In genomic region chr9:66768721-66769120, GRCm38 (mm10) we compare ENCODE assay signal across 31 mouse cellular contexts. TPM values are rescaled to one million over a fixed set of nuclear protein-coding genes. Genes with fewer than 3 reads are reported as not detected.
DNase-seq lines count a peak whose midpoint lies in the region; ATAC-seq and TF ChIP-seq lines count a peak whose summit lies in the region.
"Had no signal": no experiment of that assay in that cellular context is flagged by ENCODE, and none has a peak within 500 bp of the region (broad histone marks: within the 10 kb centered on the region; RNA-seq: fewer than 3 reads in every experiment).

No protein-coding gene starts in this region.

- H3K4me2 ChIP-seq in intestine, embryonic 15.5 days (replicated peaks) = no peak overlapping the region
- no peak overlapping the region for H3K4me2 ChIP-seq in intestine, postnatal 0 days (replicated peaks; ENCODE audit: low read depth)
- no peak overlapping the region for H3K4me2 ChIP-seq in kidney, postnatal 0 days (ENCODE audit: low read length)
- no peak overlapping the region for H3K4me2 ChIP-seq in hindbrain, postnatal 0 days (ENCODE audit: low read depth, low read length)
- H3K4me2 ChIP-seq: embryonic facial prominence, embryonic 13.5 days; forebrain, embryonic 15.5 days; heart, embryonic 12.5 days; hindbrain, embryonic 14.5 days; limb, embryonic 13.5 days; liver, embryonic 11.5 days; lung, embryonic 15.5 days; midbrain, embryonic 11.5 days; neural tube, embryonic 12.5 days had no signal

- no peak for DNase-seq in kidney, postnatal 0 days (ENCODE audit: low spot score)
- DNase-seq in urinary bladder, adult 2 months (ENCODE audit: low spot score) = no peak
- DNase-seq in adrenal gland, postnatal 4 days (ENCODE audit: low spot score in 2 of 2) = no peak
- no peak for DNase-seq in hindbrain, postnatal 0 days (ENCODE audit: low spot score)
- DNase-seq: cerebellum, adult 18-20 months; cerebellum, postnatal 10 days; gastrocnemius, adult 2 months; gastrocnemius, postnatal 36 days; heart, adult 18-20 months; heart, postnatal 4 days; right cerebral cortex, adult 18-20 months; thymus, postnatal 14 days had no signal

- H3K27me3 ChIP-seq in intestine, embryonic 15.5 days (replicated peaks) = no peaks in the 10 kb centered on the region
- no peaks in the 10 kb centered on the region for H3K27me3 ChIP-seq in intestine, postnatal 0 days (replicated peaks; ENCODE audit: control insufficient read depth, insufficient read depth, low read length)
- no peaks in the 10 kb centered on the region for H3K27me3 ChIP-seq in kidney, postnatal 0 days (ENCODE audit: insufficient read depth, low read length)
- no peaks in the 10 kb centered on the region for H3K27me3 ChIP-seq in small intestine, adult 2 months (ENCODE audit: control insufficient read depth, insufficient read depth, low read length)
- H3K27me3 ChIP-seq in hindbrain, postnatal 0 days (ENCODE audit: insufficient read depth, low read length) = no peaks in the 10 kb centered on the region
- H3K27me3 ChIP-seq: embryonic facial prominence, embryonic 13.5 days; forebrain, embryonic 15.5 days; heart, embryonic 12.5 days; limb, embryonic 13.5 days; lung, embryonic 15.5 days; neural tube, embryonic 12.5 days had no signal

- no peaks in the 10 kb centered on the region for H3K36me3 ChIP-seq in intestine, embryonic 15.5 days
- H3K36me3 ChIP-seq in intestine, postnatal 0 days (ENCODE audit: control insufficient read depth, insufficient read depth) = no peaks in the 10 kb centered on the region
- H3K36me3 ChIP-seq in kidney, postnatal 0 days (ENCODE audit: insufficient read depth, low read length) = no peaks in the 10 kb centered on the region
- H3K36me3 ChIP-seq in small intestine, adult 2 months (ENCODE audit: control insufficient read depth, insufficient read depth, low read length) = no peaks in the 10 kb centered on the region
- H3K36me3 ChIP-seq in hindbrain, postnatal 0 days (ENCODE audit: insufficient read depth, low read length) = no peaks in the 10 kb centered on the region
- H3K36me3 ChIP-seq: embryonic facial prominence, embryonic 13.5 days; forebrain, embryonic 15.5 days; heart, embryonic 12.5 days; lung, embryonic 15.5 days; neural tube, embryonic 12.5 days had no signal

- WGBS in intestine, embryonic 15.5 days = 92% methylated on average over 1 of the region's 1 CpGs
- 80% methylated on average over 1 of the region's 1 CpGs for WGBS in intestine, postnatal 0 days
- 78% methylated on average over 1 of the region's 1 CpGs for WGBS in kidney, postnatal 0 days
- WGBS in small intestine, adult 2 months = 41% methylated on average over 1 of the region's 1 CpGs
- 100% methylated on average over 1 of the region's 1 CpGs for WGBS in hindbrain, postnatal 0 days

- no peaks in the 10 kb centered on the region for H3K9me3 ChIP-seq in intestine, embryonic 15.5 days
- no peaks in the 10 kb centered on the region for H3K9me3 ChIP-seq in intestine, postnatal 0 days (ENCODE audit: control insufficient read depth)
- no peaks in the 10 kb centered on the region for H3K9me3 ChIP-seq in kidney, postnatal 0 days (replicated peaks; ENCODE audit: low read length)
- no peaks in the 10 kb centered on the region for H3K9me3 ChIP-seq in hindbrain, postnatal 0 days (ENCODE audit: low read length)
- H3K9me3 ChIP-seq: embryonic facial prominence, embryonic 13.5 days; forebrain, embryonic 10.5 days; forebrain, embryonic 15.5 days; heart, embryonic 12.5 days; limb, embryonic 13.5 days; lung, embryonic 15.5 days; neural tube, embryonic 12.5 days had no signal

- peak overlapping the region; percentile 56; the same call in 1 of the 2 replicates for H3K27ac ChIP-seq in intestine, embryonic 15.5 days
- peak overlapping the region; percentile 57 for H3K27ac ChIP-seq in intestine, postnatal 0 days (ENCODE audit: low read depth, low read length)
- H3K27ac ChIP-seq in kidney, postnatal 0 days = peak overlapping the region; percentile 54; the same call in 1 of the 2 replicates
- peak overlapping the region; percentile 89 for H3K27ac ChIP-seq in small intestine, adult 2 months (ENCODE audit: insufficient read depth, low read depth, low read length)
- H3K27ac ChIP-seq in hindbrain, postnatal 0 days = no peak overlapping the region
- H3K27ac ChIP-seq: embryonic facial prominence, embryonic 13.5 days; forebrain, embryonic 10.5 days; forebrain, embryonic 15.5 days; gastrocnemius, adult 2 months; hindbrain, embryonic 14.5 days; layer of hippocampus, adult 2 months; left cerebral cortex, adult 2 months; limb, embryonic 13.5 days; lung, embryonic 15.5 days; neural tube, embryonic 12.5 days had no signal

- H3K9ac ChIP-seq in intestine, embryonic 15.5 days = no peak overlapping the region
- no peak overlapping the region for H3K9ac ChIP-seq in intestine, postnatal 0 days (ENCODE audit: low read depth, low read length)
- no peak overlapping the region for H3K9ac ChIP-seq in kidney, postnatal 0 days (ENCODE audit: low read depth, low read length)
- no peak overlapping the region for H3K9ac ChIP-seq in hindbrain, postnatal 0 days (replicated peaks; ENCODE audit: low read length)
- H3K9ac ChIP-seq: embryonic facial prominence, embryonic 13.5 days; forebrain, embryonic 15.5 days; heart, embryonic 12.5 days; hindbrain, embryonic 14.5 days; limb, embryonic 13.5 days; lung, embryonic 15.5 days; neural tube, embryonic 12.5 days had no signal

- peak; percentile 39; the same call in 1 of the 2 replicates for ATAC-seq in intestine, embryonic 15.5 days
- ATAC-seq in intestine, postnatal 0 days = peak; percentile 26; the same call in 1 of the 2 replicates
- peak; percentile 68 for ATAC-seq in kidney, postnatal 0 days (replicated peaks; ENCODE audit: low FRiP score, low read depth)
- ATAC-seq in hindbrain, postnatal 0 days = no peak
- ATAC-seq: CD4-positive, CD25-positive, alpha-beta regulatory T cell, adult 4 months; forebrain, embryonic 15.5 days; inflammation-experienced regulatory T-cells, adult 6 months; midbrain, embryonic 16.5 days had no signal

- H3K4me3 ChIP-seq in intestine, embryonic 15.5 days (replicated peaks) = no peak overlapping the region
- H3K4me3 ChIP-seq in intestine, postnatal 0 days (ENCODE audit: low read depth, low read length) = no peak overlapping the region
- H3K4me3 ChIP-seq in kidney, postnatal 0 days (replicated peaks; ENCODE audit: low read depth, low read length) = no peak overlapping the region
- no peak overlapping the region for H3K4me3 ChIP-seq in small intestine, adult 2 months (ENCODE audit: low read depth, low read length)
- H3K4me3 ChIP-seq in hindbrain, postnatal 0 days (ENCODE audit: low read length) = no peak overlapping the region
- H3K4me3 ChIP-seq: embryonic facial prominence, embryonic 13.5 days; forebrain, embryonic 10.5 days; forebrain, embryonic 15.5 days; gastrocnemius, adult 2 months; heart, embryonic 12.5 days; layer of hippocampus, adult 2 months; left cerebral cortex, adult 2 months; limb, embryonic 13.5 days; lung, embryonic 15.5 days; neural tube, embryonic 12.5 days had no signal

- H3K4me1 ChIP-seq in intestine, embryonic 15.5 days (replicated peaks) = 0 out of 2 replicates have a peak, but pooled peaks cover 2% of the 10 kb centered on the region
- H3K4me1 ChIP-seq in intestine, postnatal 0 days (replicated peaks; ENCODE audit: control insufficient read depth, insufficient read depth, low read length) = 0 out of 2 replicates have a peak, but pooled peaks cover 7% of the 10 kb centered on the region
- no peaks in the 10 kb centered on the region for H3K4me1 ChIP-seq in kidney, postnatal 0 days (replicated peaks; ENCODE audit: insufficient read depth, low read length)
- H3K4me1 ChIP-seq in small intestine, adult 2 months (ENCODE audit: control insufficient read depth, insufficient read depth, insufficient read length, low read length) = peaks cover 10% of the 10 kb centered on the region; the same call in 1 of the 2 replicates
- H3K4me1 ChIP-seq in hindbrain, postnatal 0 days (ENCODE audit: insufficient read depth, low read length) = no peaks in the 10 kb centered on the region
- H3K4me1 ChIP-seq: embryonic facial prominence, embryonic 13.5 days; forebrain, embryonic 10.5 days; forebrain, embryonic 15.5 days; heart, embryonic 12.5 days; limb, embryonic 13.5 days; lung, embryonic 15.5 days; neural tube, embryonic 12.5 days had no signal

- TF ChIP-seq POLR2A in small intestine, adult 2 months (IDR thresholded peaks at IDR 0.05; ENCODE audit: low read depth, low read length) = no peak

- no peak for TF ChIP-seq CTCF in intestine, postnatal 0 days (IDR thresholded peaks at IDR 0.05; ENCODE audit: low read depth)
- no peak for TF ChIP-seq CTCF in kidney, postnatal 0 days (IDR thresholded peaks at IDR 0.05; ENCODE audit: low read depth)
- TF ChIP-seq CTCF in small intestine, adult 2 months (IDR thresholded peaks at IDR 0.05; ENCODE audit: extremely low read depth, insufficient read length, insufficient replicate concordance, low read depth, low read length) = no peak
- TF ChIP-seq CTCF in hindbrain, postnatal 0 days (IDR thresholded peaks at IDR 0.05; ENCODE audit: low read depth) = no peak

RNA-seq across cellular contexts. Expression of gene Aph1b, which starts 26.6 kb away (rescaled TPM):
- polyA plus RNA-seq in intestine, embryonic 15.5 days (2015; fragmentation: Nextera tagmentation; extraction: Ambion mirVana) = 8.5 and 8.9 TPM in 2 replicates
- 11.1 and 11.8 TPM in 2 replicates for polyA plus RNA-seq in intestine, postnatal 0 days (2015; fragmentation: Nextera tagmentation; extraction: Ambion mirVana)
- polyA plus RNA-seq in kidney, postnatal 0 days (2015; fragmentation: Nextera tagmentation; extraction: Ambion mirVana) = 10.9 and 11.7 TPM in 2 replicates
- 0.68 and 0.79 TPM in 2 replicates for polyA plus RNA-seq in small intestine, adult 2 months (2012; rRNA removed)
- polyA plus RNA-seq in urinary bladder, adult 2 months (2012; rRNA removed) = 8.2 and 8.8 TPM in 2 replicates
- 1 to 10 TPM; 6.0 to 6.8 TPM for total RNA-seq in adrenal gland, postnatal 4 days (2021)
- 26.5 and 26.8 TPM in 2 replicates for total RNA-seq in hindbrain, postnatal 0 days (2014; rRNA removed)
- polyA plus RNA-seq in hindbrain, postnatal 0 days (2015; fragmentation: Nextera tagmentation; extraction: Ambion mirVana) = 15.1 and 15.6 TPM in 2 replicates

RNA-seq across cellular contexts. Expression of gene Gm10647, which starts 28.1 kb away (rescaled TPM):
- polyA plus RNA-seq in intestine, embryonic 15.5 days (2015; fragmentation: Nextera tagmentation; extraction: Ambion mirVana) = 0.52 and 0.69 TPM in 2 replicates
- polyA plus RNA-seq in intestine, postnatal 0 days (2015; fragmentation: Nextera tagmentation; extraction: Ambion mirVana) = 0.05 and 0.18 TPM in 2 replicates
- polyA plus RNA-seq in kidney, postnatal 0 days (2015; fragmentation: Nextera tagmentation; extraction: Ambion mirVana) = 0.29 and 0.40 TPM in 2 replicates
- 0.06 TPM in 1 of 2 replicates, not detected in the other for polyA plus RNA-seq in small intestine, adult 2 months (2012; rRNA removed)
- 0.36 and 0.37 TPM in 2 replicates for polyA plus RNA-seq in urinary bladder, adult 2 months (2012; rRNA removed)
- total RNA-seq in adrenal gland, postnatal 4 days (2021) = under 1 TPM; 0.36 to 0.45 TPM
- 0.29 and 0.99 TPM in 2 replicates for total RNA-seq in hindbrain, postnatal 0 days (2014; rRNA removed)
- 0.45 and 0.55 TPM in 2 replicates for polyA plus RNA-seq in hindbrain, postnatal 0 days (2015; fragmentation: Nextera tagmentation; extraction: Ambion mirVana)
- total RNA-seq: adrenal gland, postnatal 14 days; gastrocnemius, adult 2 months; gastrocnemius, postnatal 36 days; heart, adult 18-20 months had no signal
- polyA plus RNA-seq: inflammation-experienced regulatory T-cells, adult 6 months; liver, embryonic 11.5 days had no signal

RNA-seq across cellular contexts. Expression of gene Car12, which starts 55.2 kb away (rescaled TPM):
- 4.4 and 5.2 TPM in 2 replicates for polyA plus RNA-seq in intestine, embryonic 15.5 days (2015; fragmentation: Nextera tagmentation; extraction: Ambion mirVana)
- 5.9 and 7.3 TPM in 2 replicates for polyA plus RNA-seq in intestine, postnatal 0 days (2015; fragmentation: Nextera tagmentation; extraction: Ambion mirVana)
- polyA plus RNA-seq in kidney, postnatal 0 days (2015; fragmentation: Nextera tagmentation; extraction: Ambion mirVana) = 52.5 and 60.2 TPM in 2 replicates
- polyA plus RNA-seq in small intestine, adult 2 months (2012; rRNA removed) = 2.8 and 4.4 TPM in 2 replicates
- 1.0 TPM in 2 replicates for polyA plus RNA-seq in urinary bladder, adult 2 months (2012; rRNA removed)
- 10 to 100 TPM in 1 of 2 experiments, 1 to 10 TPM in 1; 1.9 to 21.5 TPM for total RNA-seq in adrenal gland, postnatal 4 days (2021)
- 5.9 and 12.5 TPM in 2 replicates for total RNA-seq in hindbrain, postnatal 0 days (2014; rRNA removed)
- polyA plus RNA-seq in hindbrain, postnatal 0 days (2015; fragmentation: Nextera tagmentation; extraction: Ambion mirVana) = 6.6 and 7.4 TPM in 2 replicates
- total RNA-seq: heart, adult 18-20 months had no signal
